Mouse (Mus musculus) stomach, embryonic 15.5 days (tissue): ENCODE measurements at regions not wholly inside any gene's neighbourhood (a gene's known extent, or its start where the extent isn't known, plus 50 kb on each side); places are given as distances from the start of the nearest gene placed in this dataset.

ENCODE experiments used
- ATAC-seq: fragments of 200-750 bp; cut with Nextera tagmentation; 2 replicates; pipeline ENCODE4 v1.8.0; 2017; ENCODE audit warnings: low read depth, moderate number of reproducible peaks, moderate TSS enrichment; ENCODE audit not compliant: insufficient read depth, low FRiP score
- H3K27ac ChIP-seq: fragments of 300-500 bp; sonication (generic); 2 replicates; pipeline ENCODE4 v1.5.1; 2015; ENCODE audit warnings: mild to moderate bottlenecking, inconsistent platforms
- H3K27me3 ChIP-seq: fragments of 300-500 bp; sonication (generic); replicated peaks from 2 replicates; pipeline ENCODE4 v1.6.1; 2015; ENCODE audit warnings: inconsistent platforms
- H3K36me3 ChIP-seq: fragments of 300-500 bp; sonication (generic); 2 replicates; pipeline ENCODE4 v1.6.1; 2015; ENCODE audit warnings: inconsistent platforms
- H3K4me1 ChIP-seq: fragments of 300-500 bp; sonication (generic); 2 replicates; pipeline ENCODE4 v1.6.1; 2015; ENCODE audit warnings: inconsistent platforms
- H3K4me2 ChIP-seq: fragments of 300-500 bp; sonication (generic); 2 replicates; pipeline ENCODE4 v1.6.1; 2015; ENCODE audit warnings: mild to moderate bottlenecking, inconsistent platforms
- H3K4me3 ChIP-seq: fragments of 300-500 bp; sonication (generic); replicated peaks from 2 replicates; pipeline ENCODE4 v1.5.1; 2015; ENCODE audit warnings: inconsistent platforms
- H3K9ac ChIP-seq: fragments of 300-500 bp; sonication (generic); 2 replicates; pipeline ENCODE4 v1.6.1; 2015; ENCODE audit warnings: inconsistent platforms
- H3K9me3 ChIP-seq: fragments of 300-500 bp; sonication (generic); 2 replicates; pipeline ENCODE4 v1.6.1; 2016; ENCODE audit warnings: inconsistent platforms
- WGBS: fragments of 180-500 bp; shearing (Covaris S2); methylation state at CpG from one replicate; pipeline ENCODE4 v1.1.7; 2015; 5-methylcytosine and 5-hydroxymethylcytosine counted together

GRCm38 (mm10) chr5:54348820-54349596, 350.7 kb downstream of the Stim2 start:
- Histone ChIP-seq H3K9me3 (no peaks in the 10 kb centered on the region), H3K27me3 (no peaks in the 10 kb centered on the region), H3K36me3 (no peaks in the 10 kb centered on the region), H3K9ac (no peak overlapping the region), H3K4me1 (no peaks in the 10 kb centered on the region), H3K4me3 (no peak overlapping the region), H3K4me2 (no peak overlapping the region), H3K27ac (no peak overlapping the region)
- 54% methylated on average over 8 of the region's 8 CpGs for WGBS
- no peak for ATAC-seq

- WGBS = 72% methylated on average over 5 of the region's 5 CpGs
- H3K27me3 ChIP-seq = no peaks in the 10 kb centered on the region
- H3K9ac ChIP-seq = no peak overlapping the region
- ATAC-seq = no peak
- no peak overlapping the region for H3K4me2 ChIP-seq
- H3K4me3 ChIP-seq = no peak overlapping the region
- no peaks in the 10 kb centered on the region for H3K9me3 ChIP-seq
- H3K36me3 ChIP-seq = no peaks in the 10 kb centered on the region
- H3K27ac ChIP-seq = no peak overlapping the region
- H3K4me1 ChIP-seq = no peaks in the 10 kb centered on the region
These were observed 351.6 kb downstream of the Stim2 start for GRCm38 (mm10) chr5:54349775-54350332.

DNA sequence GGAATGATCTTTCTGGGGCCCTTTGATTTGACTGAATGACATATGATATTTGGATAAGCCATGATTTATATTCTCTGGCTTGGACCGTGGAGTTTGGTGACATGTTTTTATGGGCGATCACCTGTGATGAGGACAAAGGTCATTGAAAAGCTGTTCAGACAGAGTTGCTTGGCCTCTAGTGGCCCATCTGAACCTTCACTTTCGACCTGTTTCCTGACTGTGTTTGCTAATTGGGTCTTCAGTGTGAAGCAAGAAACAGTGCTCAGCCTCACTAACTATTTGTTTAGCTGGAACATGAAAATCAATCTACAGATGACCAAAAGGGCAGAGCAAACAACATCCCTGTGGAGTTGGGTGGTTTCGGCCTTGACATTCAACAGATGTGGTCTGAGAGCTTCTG, 357.8 kb downstream of the Stim2 start:
- Histone ChIP-seq H3K4me3 (no peak overlapping the region), H3K27me3 (no peaks in the 10 kb centered on the region), H3K4me2 (no peak overlapping the region), H3K4me1 (no peaks in the 10 kb centered on the region), H3K36me3 (no peaks in the 10 kb centered on the region), H3K9me3 (no peaks in the 10 kb centered on the region), H3K9ac (no peak overlapping the region), H3K27ac (no peak overlapping the region)
- ATAC-seq = no peak
- WGBS = 27% methylated on average over 4 of the region's 4 CpGs

GRCm38 (mm10) chr5:54357501-54357900, 359.2 kb downstream of the Stim2 start:
- Histone ChIP-seq H3K27ac (no peak overlapping the region), H3K9me3 (no peaks in the 10 kb centered on the region), H3K4me1 (no peaks in the 10 kb centered on the region), H3K9ac (no peak overlapping the region), H3K4me3 (no peak overlapping the region), H3K36me3 (no peaks in the 10 kb centered on the region), H3K4me2 (no peak overlapping the region), H3K27me3 (no peaks in the 10 kb centered on the region)
- no peak for ATAC-seq
- WGBS = 75% methylated on average over 4 of the region's 4 CpGs

GRCm38 (mm10) chr5:54358221-54358620, 359.9 kb downstream of the Stim2 start:
- H3K9ac ChIP-seq = no peak overlapping the region
- H3K4me1 ChIP-seq = no peaks in the 10 kb centered on the region
- ATAC-seq = peak; percentile 72

More at GRCm38 (mm10) chr5:54358221-54358620, 359.9 kb downstream of the Stim2 start:
- no peak overlapping the region for H3K4me2 ChIP-seq
- H3K27ac ChIP-seq = no peak overlapping the region
- H3K36me3 ChIP-seq = no peaks in the 10 kb centered on the region
- H3K27me3 ChIP-seq = no peaks in the 10 kb centered on the region
- no peak overlapping the region for H3K4me3 ChIP-seq
- H3K9me3 ChIP-seq = no peaks in the 10 kb centered on the region
- WGBS = 34% methylated on average over 2 of the region's 2 CpGs
